Mouse (Mus musculus) mature B cell (primary cell): ENCODE measurements around the gene Atp6v0e.

Source experiments
- in situ Hi-C: fragments of 300-500 bp; cut with MboI; formaldehyde crosslinking; loops from 2 replicates; pipeline ENCODE4 v1.14.3; 2019

Atp6v0e gene

DNA sequence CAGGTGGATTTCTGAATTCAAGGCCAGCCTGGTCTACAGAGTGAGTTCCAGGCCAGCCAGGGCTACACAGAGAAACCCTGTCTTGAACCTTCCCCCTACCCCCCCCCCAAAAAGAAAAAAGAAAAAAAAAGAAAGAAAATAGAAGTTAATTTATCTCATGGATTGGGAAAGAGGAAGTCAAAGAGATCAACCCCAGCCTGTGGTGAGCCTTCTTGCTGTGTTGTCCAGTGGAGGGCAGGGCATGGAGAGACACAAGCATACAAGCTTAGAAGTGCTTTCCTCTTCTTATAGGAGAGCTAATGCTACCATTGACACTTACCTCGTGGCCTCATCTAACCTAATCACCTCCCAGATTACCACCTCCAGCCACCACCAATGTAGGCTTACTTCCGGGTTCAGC is 23.2 kb upstream of the Atp6v0e start:
- in situ Hi-C loops: loop anchor here (5.0 to 25.0 kb wide), 2 partner anchors 102 to 177 kb away; no protein-coding TSS in a partner anchor

GRCm38 (mm10) chr17:26640286-26640740 is 22.7 kb upstream of the Atp6v0e start:
- in situ Hi-C loops: loop anchor here (25.0 kb wide), 1 partner anchor 103 kb away; no protein-coding TSS in a partner anchor

DNA sequence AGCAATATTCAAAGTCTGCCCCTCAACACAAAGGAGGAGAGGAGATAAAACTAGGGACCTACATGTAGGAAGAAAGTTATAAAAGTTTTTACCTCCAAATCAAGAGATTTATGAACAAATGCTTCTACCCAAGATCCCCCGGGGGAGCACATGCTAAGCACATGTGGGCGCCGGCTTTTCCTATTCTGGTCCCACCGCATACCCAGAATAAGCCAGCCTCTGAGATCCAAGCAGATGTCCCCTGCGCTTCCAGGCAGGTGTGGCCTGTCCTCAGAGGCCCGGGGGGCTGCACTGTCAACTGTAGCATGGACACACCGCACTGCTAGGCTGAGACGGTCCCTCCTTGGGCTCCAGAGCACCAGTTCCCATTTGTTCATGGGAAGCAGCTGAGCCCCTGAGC is 19.6 kb upstream of the Atp6v0e start:
- in situ Hi-C loops: loop anchor here (25.0 kb wide), 1 partner anchor 106 kb away; no protein-coding TSS in a partner anchor

GRCm38 (mm10) chr17:26643993-26644392 is 19.0 kb upstream of the Atp6v0e start:
- in situ Hi-C loops: loop anchor here (25.0 kb wide), 1 partner anchor 107 kb away; no protein-coding TSS in a partner anchor

DNA sequence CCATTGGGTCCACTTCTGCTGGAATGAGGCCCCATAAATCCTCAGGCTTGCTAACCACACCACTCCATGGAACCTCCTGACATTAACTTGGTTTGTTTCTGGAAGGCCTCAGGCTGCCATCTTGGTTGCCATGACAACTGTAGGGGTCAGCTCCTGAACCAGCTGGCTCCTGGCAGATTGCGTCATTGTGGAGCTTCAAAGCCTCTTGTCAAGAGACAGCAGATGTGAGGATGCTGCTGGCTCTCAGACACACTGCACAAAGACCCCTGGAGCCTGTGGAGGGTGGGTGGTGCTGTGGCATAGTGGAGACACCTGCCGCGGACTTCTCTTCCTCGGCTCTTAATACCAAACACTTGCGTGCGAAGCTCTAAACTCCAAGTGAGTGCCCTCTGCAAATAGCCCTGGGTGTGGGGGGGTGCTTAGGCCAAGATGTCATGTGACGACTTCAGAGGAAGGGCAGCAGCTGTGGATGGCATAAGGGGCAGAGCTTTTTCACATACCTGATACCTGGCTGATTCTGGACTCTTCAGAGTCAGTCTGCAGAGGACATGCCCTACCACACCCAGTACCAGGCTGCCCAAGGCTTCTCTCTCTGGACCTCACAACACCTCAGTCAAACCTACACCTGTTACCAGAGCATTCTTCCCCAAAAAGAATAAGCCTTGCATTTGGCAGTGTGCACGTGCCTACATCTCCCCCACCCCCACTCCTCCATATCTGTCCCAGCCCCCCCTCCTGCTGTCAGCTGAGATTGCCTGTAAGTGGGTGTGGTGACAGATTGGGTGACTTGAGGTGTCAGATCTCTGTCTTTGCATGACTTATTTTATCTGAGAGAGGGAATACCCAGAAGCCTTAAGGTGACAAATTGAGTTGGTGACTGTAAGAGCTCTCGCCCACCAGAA is 18.3 kb upstream of the Atp6v0e start:
- in situ Hi-C loops: loop anchor here (25.0 kb wide), 1 partner anchor 107 kb away; no protein-coding TSS in a partner anchor

GRCm38 (mm10) chr17:26645411-26645854 is 17.6 kb upstream of the Atp6v0e start:
- in situ Hi-C loops: loop anchor here (25.0 kb wide), 1 partner anchor 108 kb away; no protein-coding TSS in a partner anchor

DNA sequence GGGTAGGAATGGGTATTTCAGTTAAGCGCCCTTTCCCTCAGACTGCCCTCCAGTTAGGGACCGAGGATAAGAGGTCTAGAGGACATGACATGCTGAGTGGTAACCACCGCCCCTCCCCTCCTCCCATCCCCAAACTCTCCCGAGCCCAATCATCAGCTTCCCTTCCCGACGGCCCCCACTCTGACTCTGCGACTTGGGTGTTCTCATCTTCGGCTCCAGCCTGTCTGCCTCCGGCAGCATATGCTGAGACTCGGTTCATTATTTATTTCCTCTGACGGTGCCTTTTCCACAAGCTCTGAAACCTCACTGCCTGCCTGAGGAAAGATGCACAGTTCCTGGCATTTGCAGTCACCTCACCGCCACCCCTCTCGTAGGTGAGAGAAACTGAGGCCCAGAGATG is 15.7 kb upstream of the Atp6v0e start:
- in situ Hi-C loops: loop anchor here (25.0 kb wide), 1 partner anchor 110 kb away; no protein-coding TSS in a partner anchor

GRCm38 (mm10) chr17:26649565-26649964 is 13.5 kb upstream of the Atp6v0e start:
- in situ Hi-C loops: loop anchor here (25.0 kb wide), 1 partner anchor 112 kb away; no protein-coding TSS in a partner anchor

DNA sequence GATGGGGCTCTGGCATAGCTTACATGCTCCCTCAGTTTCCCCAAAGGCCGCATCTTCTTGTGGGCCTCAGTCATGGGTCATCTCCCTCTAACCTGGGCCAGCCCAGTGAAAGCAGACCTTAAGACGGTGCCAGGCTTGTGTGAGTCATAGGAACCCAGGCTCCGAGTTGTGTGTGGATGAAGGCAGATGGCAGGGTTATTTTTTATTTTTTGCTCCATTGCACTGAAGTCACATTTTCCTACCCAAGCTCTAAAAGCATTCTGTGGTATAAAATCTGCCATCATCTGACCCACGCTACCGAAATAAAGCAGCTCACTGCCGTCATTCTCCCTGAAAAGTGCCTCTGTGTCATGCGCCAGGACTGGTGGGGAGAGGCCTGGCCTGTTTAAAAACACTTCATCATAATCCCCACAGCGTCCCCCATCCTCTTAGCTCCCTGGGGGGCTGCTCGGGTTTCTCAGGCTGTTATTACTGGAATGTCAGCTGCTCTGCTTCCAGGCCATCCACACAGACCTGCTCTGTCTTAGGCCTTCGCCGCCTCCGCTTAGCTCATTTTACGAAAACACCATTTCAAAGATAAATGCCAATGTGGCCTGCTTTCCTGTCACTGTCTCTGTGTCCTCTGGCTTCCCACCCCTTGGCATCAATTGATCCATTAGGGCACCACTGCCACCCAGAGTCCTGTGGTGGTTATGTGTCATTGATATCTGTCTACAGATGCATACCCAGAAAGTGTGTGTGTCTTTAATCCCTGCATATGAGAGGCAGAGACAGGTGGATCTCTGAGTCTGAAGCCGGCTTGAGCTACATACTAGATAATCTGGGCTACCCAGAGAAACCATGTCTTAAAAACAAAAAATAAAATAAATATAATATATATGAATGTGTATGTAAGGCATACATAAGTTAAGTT is 12.3 kb upstream of the Atp6v0e start:
- in situ Hi-C loops: no loop called here

DNA sequence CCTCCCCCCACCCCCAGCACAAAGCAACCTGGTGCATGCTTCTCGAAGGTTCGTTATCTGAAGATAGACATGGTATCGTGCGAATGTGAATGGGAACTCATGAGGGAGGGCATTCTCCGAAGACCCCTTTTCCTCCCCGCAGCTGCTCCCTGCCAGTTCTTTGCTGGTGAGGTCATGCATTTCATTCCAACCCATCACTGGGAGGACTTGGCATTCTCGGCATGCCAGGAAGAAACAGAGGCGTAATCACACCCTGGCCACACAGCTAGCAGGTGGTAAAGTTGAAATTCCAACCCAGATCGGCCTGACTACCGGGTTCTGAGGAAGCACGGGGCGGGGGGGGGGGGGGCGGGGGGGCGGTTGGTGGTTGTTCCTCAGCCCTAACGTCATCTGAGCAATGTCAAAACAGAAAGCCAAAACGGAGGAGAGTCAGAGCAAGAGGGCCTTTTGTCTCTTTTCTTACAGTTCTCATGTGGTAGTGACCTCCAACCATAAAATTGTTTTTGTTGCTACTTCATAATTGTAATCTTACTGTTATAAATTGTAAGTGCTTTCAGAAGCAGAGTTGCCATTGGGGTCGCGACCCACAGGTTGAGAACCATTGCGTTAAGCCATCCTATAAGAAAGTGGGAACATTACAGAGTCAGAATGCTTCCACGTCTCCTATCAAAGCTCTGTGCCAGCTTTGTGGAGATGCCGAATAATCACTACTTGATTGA is 4.0 kb upstream of the Atp6v0e start:
- in situ Hi-C loops: loop anchor here (5.0 kb wide), 1 partner anchor 228 kb away; no protein-coding TSS in a partner anchor

GRCm38 (mm10) chr17:26659573-26659915 is 3.5 kb upstream of the Atp6v0e start:
- in situ Hi-C loops: loop anchor here (5.0 kb wide), 1 partner anchor 228 kb away; no protein-coding TSS in a partner anchor

DNA sequence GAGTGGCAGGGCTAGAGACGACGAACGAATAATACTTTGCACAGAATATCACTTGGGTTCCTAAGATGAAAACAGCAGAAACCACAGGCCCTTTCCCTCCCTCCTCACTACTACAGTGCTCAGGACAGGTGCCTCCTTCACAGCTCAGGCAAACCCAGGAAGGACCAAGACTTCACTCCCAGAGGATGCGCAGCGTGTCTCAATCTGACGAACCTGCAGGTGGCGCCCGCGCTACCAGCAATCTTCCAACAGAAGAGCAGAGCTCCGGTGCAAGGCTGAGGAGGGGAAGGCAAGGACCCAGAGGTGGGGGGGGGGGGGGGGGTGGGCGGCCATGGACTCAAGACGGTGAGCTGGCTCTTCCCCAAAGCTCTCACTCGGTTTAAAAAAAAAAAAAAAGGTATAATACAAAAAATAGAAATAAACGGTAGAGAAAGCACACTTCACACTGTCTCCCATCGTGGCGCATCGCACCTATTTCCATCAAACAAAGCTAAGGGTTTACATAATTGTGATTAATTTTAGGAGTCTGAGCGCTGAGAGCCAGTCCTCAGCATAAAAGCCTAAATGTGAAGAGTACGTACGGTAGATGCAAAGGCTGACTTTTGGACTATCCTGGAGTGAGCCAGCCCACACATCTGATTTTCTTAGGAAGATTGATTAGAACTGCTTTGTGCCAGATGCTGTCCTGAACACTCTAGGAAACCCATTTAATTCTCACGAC is 2.7 kb upstream of the Atp6v0e start:
- in situ Hi-C loops: no loop called here

GRCm38 (mm10) chr17:26662204-26662603 is 827 bp upstream of the Atp6v0e start:
- in situ Hi-C loops: no loop called here

GRCm38 (mm10) chr17:26665600-26665999 is 2.6 kb downstream of the Atp6v0e start:
- in situ Hi-C loops: no loop called here

DNA sequence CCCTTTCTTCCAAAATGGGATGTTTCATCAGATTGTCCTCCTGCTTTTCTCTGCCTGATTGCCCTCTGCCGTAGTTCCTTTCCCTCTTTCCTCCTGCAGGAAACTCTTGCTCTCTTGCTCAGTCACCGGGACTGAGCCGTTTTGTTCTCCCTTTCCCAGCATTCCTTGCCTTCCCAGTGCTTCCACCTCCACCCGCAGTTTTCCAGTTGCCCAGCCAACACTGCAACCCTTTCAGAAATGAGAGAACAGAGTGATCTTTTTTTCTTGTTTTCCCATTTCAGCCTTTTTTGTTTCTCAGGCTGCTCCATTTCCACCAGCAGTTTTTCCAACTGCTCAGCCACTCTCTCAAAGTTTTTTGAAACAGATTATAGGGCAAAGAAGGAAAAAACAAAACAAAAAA is 8.2 kb downstream of the Atp6v0e start:
- in situ Hi-C loops: no loop called here

GRCm38 (mm10) chr17:26675845-26676244 is 12.8 kb downstream of the Atp6v0e start:
- in situ Hi-C loops: no loop called here

DNA sequence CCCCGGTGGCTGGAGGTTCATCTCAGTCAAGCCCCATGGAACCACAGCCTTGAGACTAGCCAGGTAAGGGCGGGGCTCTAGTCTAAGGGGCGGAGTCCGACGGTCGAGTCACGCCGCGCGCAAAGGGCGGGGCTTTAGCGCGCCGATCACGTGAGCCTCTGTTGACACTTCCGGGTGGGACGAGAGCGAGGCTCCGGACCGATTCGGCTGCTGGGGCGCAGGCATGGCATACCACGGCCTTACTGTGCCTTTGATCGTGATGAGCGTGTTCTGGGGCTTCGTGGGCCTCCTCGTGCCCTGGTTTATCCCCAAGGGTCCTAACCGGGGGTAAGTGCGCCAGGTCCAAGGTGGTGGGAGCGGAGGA is 13.2 kb downstream of the Atp6v0e start:
- in situ Hi-C loops: no loop called here

DNA sequence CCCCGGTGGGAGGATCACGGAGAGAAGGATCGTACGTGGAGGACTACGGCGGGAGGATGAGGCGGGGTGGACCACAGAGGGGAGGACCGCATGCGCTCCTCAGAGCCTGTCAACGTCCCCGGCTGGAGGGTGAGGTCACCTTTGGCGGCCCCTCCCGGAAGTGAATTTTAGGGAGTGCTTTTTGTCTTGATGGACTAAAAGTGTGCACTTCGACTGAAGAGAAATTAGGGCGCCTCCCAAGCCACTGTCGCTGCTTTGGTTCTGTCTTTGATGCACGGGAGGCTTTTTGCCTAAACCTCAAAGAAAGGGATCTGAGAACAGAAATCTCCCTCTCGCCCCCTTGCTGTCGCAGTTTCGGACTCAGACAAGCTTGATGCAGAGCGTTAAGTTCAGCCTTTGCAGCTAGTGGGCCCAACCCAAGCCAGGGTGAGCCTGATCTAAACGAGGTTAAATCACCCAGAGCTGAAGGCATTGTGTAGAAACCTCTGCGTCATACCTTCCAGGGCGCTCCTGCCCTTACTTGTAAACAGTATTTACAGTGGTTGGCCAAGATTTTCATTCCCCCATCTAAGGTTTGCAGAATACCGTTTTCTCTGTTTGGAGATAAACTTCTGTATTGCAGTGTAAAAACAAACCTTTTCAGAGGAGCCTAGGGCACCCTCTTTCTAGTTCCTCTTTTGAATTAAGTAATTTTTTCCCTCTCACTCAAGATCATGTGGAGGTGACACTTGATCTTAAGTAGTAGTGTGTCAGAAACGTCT is 13.8 kb downstream of the Atp6v0e start:
- in situ Hi-C loops: no loop called here

GRCm38 (mm10) chr17:26677711-26678637 is 14.9 kb downstream of the Atp6v0e start:
- in situ Hi-C loops: no loop called here
